Mouse (Mus musculus) forebrain, embryonic 11.5 days (tissue): ENCODE results near the gene Mlh1. TPM values are rescaled to one million over a fixed set of nuclear protein-coding genes. Genes with fewer than 3 reads are reported as not detected.

Experiments
- ATAC-seq: fragments of 200-750 bp; cut with Nextera tagmentation; replicated peaks from 2 replicates; pipeline ENCODE4 v1.8.0; 2017; ENCODE audit warnings: moderate TSS enrichment; ENCODE audit not compliant: low FRiP score
- DNase-seq: peaks from one replicate; pipeline ENCODE4 v3.0.0-alpha.2; 2017; ENCODE audit warnings: low spot score
- H3K27ac ChIP-seq: fragments of 300-500 bp; sonication (generic); 2 replicates; pipeline ENCODE4 v1.5.1; 2014; ENCODE audit warnings: low read depth, low read length
- H3K27me3 ChIP-seq: fragments of 300-500 bp; sonication (generic); 2 replicates; pipeline ENCODE4 v1.6.1; 2014; ENCODE audit warnings: mild to moderate bottlenecking, low read length, mixed read lengths; ENCODE audit not compliant: control insufficient read depth, insufficient read depth
- H3K36me3 ChIP-seq: fragments of 300-500 bp; sonication (generic); 2 replicates; pipeline ENCODE4 v1.6.1; 2014; ENCODE audit warnings: mild to moderate bottlenecking, low read length, moderate library complexity, mixed read lengths; ENCODE audit not compliant: control insufficient read depth, insufficient read depth
- H3K4me1 ChIP-seq: fragments of 300-500 bp; sonication (generic); replicated peaks from 2 replicates; pipeline ENCODE4 v1.6.1; 2014; ENCODE audit warnings: low read length, mixed read lengths; ENCODE audit not compliant: control insufficient read depth, insufficient read depth
- H3K4me2 ChIP-seq: fragments of 300-500 bp; sonication (generic); 2 replicates; pipeline ENCODE4 v1.6.1; 2014; ENCODE audit warnings: low read depth, mild to moderate bottlenecking, low read length, moderate library complexity, mixed read lengths; ENCODE audit not compliant: severe bottlenecking
- H3K4me3 ChIP-seq: fragments of 300-500 bp; sonication (generic); 2 replicates; pipeline ENCODE4 v1.5.1; 2014; ENCODE audit warnings: low read depth, low read length
- H3K9ac ChIP-seq: fragments of 300-500 bp; sonication (generic); 2 replicates; pipeline ENCODE4 v1.6.1; 2014; ENCODE audit warnings: low read length
- H3K9me3 ChIP-seq: fragments of 300-500 bp; sonication (generic); 2 replicates; pipeline ENCODE4 v1.6.1; 2016; ENCODE audit warnings: low read length, mixed read lengths; ENCODE audit not compliant: control insufficient read depth
- WGBS: fragments of 180-500 bp; shearing (Covaris S2); extraction: QIAGEN DNeasy Blood & Tissue Kit; methylation state at CpG from one replicate; pipeline ENCODE4 v1.1.7; 2014; 5-methylcytosine and 5-hydroxymethylcytosine counted together
- polyA plus RNA-seq: library from polyadenylated mRNA; unstranded; fragments of >200 nt; fragmentation: Nextera tagmentation; extraction: Ambion mirVana; gene quantifications from 2 replicates; pipeline ENCODE4 v1.2.1, GENCODE M21; 2014

The Mlh1 gene
- polyA plus RNA-seq, 1 experiment from 2014 or later = 54.7 TPM

GRCm38 (mm10) chr9:111272996-111273785 is 1.6 kb upstream of the Mlh1 start:
- H3K27ac ChIP-seq = no peak overlapping the region
- H3K36me3 ChIP-seq = no peaks in the 10 kb centered on the region; the same call in 1 of the 2 replicates

GRCm38 (mm10) chr9:111272356-111272755 is 765 bp upstream of the Mlh1 start:
- Histone ChIP-seq H3K4me3 (peak overlapping the region; percentile 83), H3K36me3 (no peaks in the 10 kb centered on the region; the same call in 1 of the 2 replicates), H3K4me2 (peak overlapping the region; percentile 80), H3K9ac (peak overlapping the region; percentile 75), H3K9me3 (no peaks in the 10 kb centered on the region), H3K27ac (peak overlapping the region; percentile 87), H3K4me1 (peaks cover 10% of the 10 kb centered on the region; the same call in 1 of the 2 replicates), H3K27me3 (no peaks in the 10 kb centered on the region)
- no peak for DNase-seq
- WGBS = 17% methylated on average over 19 of the region's 19 CpGs
- ATAC-seq = no peak

More at GRCm38 (mm10) chr9:111272996-111273785, 1.6 kb upstream of the Mlh1 start:
- no peak for ATAC-seq
- Histone ChIP-seq H3K27me3 (no peaks in the 10 kb centered on the region), H3K4me1 (peaks cover 10% of the 10 kb centered on the region; the same call in 1 of the 2 replicates), H3K9ac (peak overlapping the region; percentile 75), H3K4me3 (peak overlapping the region; percentile 83), H3K4me2 (peak overlapping the region; percentile 80), H3K9me3 (no peaks in the 10 kb centered on the region)
- DNase-seq = no peak
- 81% methylated on average over 15 of the region's 15 CpGs for WGBS

- no peaks in the 10 kb centered on the region for H3K9me3 ChIP-seq
- ATAC-seq (peak; percentile 73), DNase-seq (no peak)
- H3K27me3 ChIP-seq = no peaks in the 10 kb centered on the region
- peaks cover 10% of the 10 kb centered on the region; the same call in 1 of the 2 replicates for H3K4me1 ChIP-seq
- peak overlapping the region; percentile 90 for H3K27ac ChIP-seq
- peak overlapping the region; percentile 83 for H3K4me3 ChIP-seq
- H3K36me3 ChIP-seq = no peaks in the 10 kb centered on the region; the same call in 1 of the 2 replicates
- WGBS = under 1% methylated on average over 32 of the region's 32 CpGs
- H3K4me2 ChIP-seq = peak overlapping the region; percentile 65
- peak overlapping the region; percentile 89 for H3K9ac ChIP-seq
These were observed 546 bp downstream of the Mlh1 start for GRCm38 (mm10) chr9:111271056-111271433.

- Histone ChIP-seq H3K36me3 (no peaks in the 10 kb centered on the region; the same call in 1 of the 2 replicates), H3K4me3 (peak overlapping the region; percentile 83), H3K9ac (peak overlapping the region; percentile 89), H3K4me2 (peak overlapping the region; percentile 65), H3K27me3 (no peaks in the 10 kb centered on the region), H3K27ac (peak overlapping the region; percentile 90; the same call in 1 of the 2 replicates), H3K4me1 (peaks cover 10% of the 10 kb centered on the region; the same call in 1 of the 2 replicates), H3K9me3 (no peaks in the 10 kb centered on the region)
- DNase-seq = no peak
- no peak for ATAC-seq
- 15% methylated on average over 5 of the region's 5 CpGs for WGBS
These were observed 985 bp downstream of the Mlh1 start for GRCm38 (mm10) chr9:111270606-111271005.

GRCm38 (mm10) chr9:111267998-111268397 is 3.6 kb downstream of the Mlh1 start:
- DNase-seq = no peak
- ATAC-seq = no peak
- H3K4me3 ChIP-seq = no peak overlapping the region
- H3K27ac ChIP-seq = no peak overlapping the region
- 0 out of 2 replicates have a peak, but pooled peaks cover under 1% of the 10 kb centered on the region for H3K4me1 ChIP-seq
- H3K9me3 ChIP-seq = no peaks in the 10 kb centered on the region
- WGBS = 96% methylated on average over 2 of the region's 2 CpGs
- H3K27me3 ChIP-seq = no peaks in the 10 kb centered on the region
- no peak overlapping the region for H3K9ac ChIP-seq
- H3K4me2 ChIP-seq = no peak overlapping the region
- no peaks in the 10 kb centered on the region; the same call in 1 of the 2 replicates for H3K36me3 ChIP-seq

- ATAC-seq = no peak
These were observed 10.2 kb downstream of the Mlh1 start for GRCm38 (mm10) chr9:111261356-111261755.

GRCm38 (mm10) chr9:111260360-111260985 is 11.1 kb downstream of the Mlh1 start:
- no peaks in the 10 kb centered on the region for H3K4me1 ChIP-seq
- no peak overlapping the region for H3K27ac ChIP-seq
- H3K9me3 ChIP-seq = no peaks in the 10 kb centered on the region
- no peak overlapping the region for H3K4me3 ChIP-seq
- ATAC-seq (no peak), DNase-seq (no peak)
- no peaks in the 10 kb centered on the region for H3K27me3 ChIP-seq
- H3K4me2 ChIP-seq = no peak overlapping the region
- H3K36me3 ChIP-seq = no peaks in the 10 kb centered on the region
- 56% methylated on average over 1 of the region's 1 CpGs for WGBS
- no peak overlapping the region for H3K9ac ChIP-seq

More at GRCm38 (mm10) chr9:111261356-111261755, 10.2 kb downstream of the Mlh1 start:
- Histone ChIP-seq H3K9me3 (no peaks in the 10 kb centered on the region), H3K27ac (no peak overlapping the region), H3K4me1 (no peaks in the 10 kb centered on the region), H3K9ac (no peak overlapping the region), H3K4me3 (no peak overlapping the region), H3K27me3 (no peaks in the 10 kb centered on the region), H3K4me2 (no peak overlapping the region), H3K36me3 (no peaks in the 10 kb centered on the region)
- 96% methylated on average over 4 of the region's 4 CpGs for WGBS
- no peak for DNase-seq

GRCm38 (mm10) chr9:111252161-111252869 is 19.3 kb downstream of the Mlh1 start:
- H3K27me3 ChIP-seq = no peaks in the 10 kb centered on the region
- H3K4me2 ChIP-seq = no peak overlapping the region
- no peak for DNase-seq
- H3K4me1 ChIP-seq = no peaks in the 10 kb centered on the region
- no peak for ATAC-seq
- WGBS = 85% methylated on average over 7 of the region's 7 CpGs
- H3K4me3 ChIP-seq = no peak overlapping the region
- H3K9me3 ChIP-seq = no peaks in the 10 kb centered on the region
- H3K36me3 ChIP-seq = peaks cover 3% of the 10 kb centered on the region; the same call in 1 of the 2 replicates
- H3K27ac ChIP-seq = no peak overlapping the region
- H3K9ac ChIP-seq = no peak overlapping the region
